Mouse (Mus musculus) ovary, postnatal 36 days (tissue): ENCODE data around the gene 4930430F08Rik.
"Not testable (repeated sequence)": the region's sequence is repeated elsewhere in the genome, so short reads cannot be mapped to it uniquely, and the experiment has no call there.

Source experiments
- DNase-seq: peaks from one replicate; pipeline ENCODE4 v3.0.0; 2022; ENCODE audit warnings: low spot score, mixed read lengths

Gene 4930430F08Rik

DNA sequence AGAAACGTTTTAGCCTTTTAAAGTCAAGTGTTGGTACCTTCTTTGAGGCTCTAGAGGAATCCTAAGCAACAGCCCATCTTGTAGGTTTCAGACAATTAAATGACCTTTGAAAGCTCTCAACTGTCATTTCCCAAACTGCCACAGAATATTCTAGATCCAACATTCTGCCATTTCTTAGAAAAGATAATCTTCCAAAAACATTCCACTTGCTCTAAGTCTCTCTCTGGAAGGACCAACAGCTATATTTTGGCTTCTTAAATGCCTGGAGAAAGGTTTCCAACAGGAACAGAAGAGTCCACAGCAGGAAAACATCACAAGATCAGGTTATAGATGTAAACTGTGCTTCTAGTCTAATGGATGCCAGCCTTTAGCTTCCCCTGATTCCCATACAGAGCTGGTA, at the start of gene 4930430F08Rik, which contains the start of gene 1700017N19Rik:
4930430F08Rik (minus strand) TSS at position 101 of the 400 bp plus-strand sequence.
1700017N19Rik (plus strand) TSS at position 162 of the 400 bp plus-strand sequence.
- no peak for DNase-seq

DNA sequence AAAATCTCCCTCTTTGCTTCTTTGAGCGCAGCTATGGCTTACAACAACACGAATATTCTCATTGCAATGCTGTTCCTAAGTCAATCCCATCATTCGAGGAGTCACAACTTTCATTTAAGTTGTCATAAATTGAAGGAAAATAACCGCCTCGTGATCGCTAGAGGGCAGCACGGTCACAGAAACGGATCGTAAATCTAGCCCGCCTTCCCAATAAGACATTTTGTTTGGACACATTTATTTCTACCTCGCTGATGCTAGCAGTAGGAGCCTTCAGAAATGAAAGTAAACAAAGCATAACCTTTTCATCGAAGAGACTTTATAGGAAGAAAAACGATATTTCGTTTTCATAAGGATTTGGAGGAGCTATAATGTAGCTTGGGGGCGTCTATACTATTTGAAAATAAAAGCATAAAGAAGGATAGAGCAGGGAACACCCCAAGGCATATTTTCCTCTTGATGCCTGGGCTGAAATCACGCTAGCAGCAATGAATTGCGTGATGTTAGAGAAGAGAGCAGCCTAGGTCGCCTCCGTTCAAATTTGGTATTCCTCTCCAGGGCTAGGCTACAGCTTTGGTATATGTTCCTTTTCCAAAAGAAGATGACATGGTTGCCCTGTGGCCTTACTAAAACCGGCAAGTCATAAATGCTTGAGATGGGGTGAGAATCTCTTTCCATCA, 39.7 kb upstream of the 4930430F08Rik start:
- peak; percentile 15 for DNase-seq

DNA sequence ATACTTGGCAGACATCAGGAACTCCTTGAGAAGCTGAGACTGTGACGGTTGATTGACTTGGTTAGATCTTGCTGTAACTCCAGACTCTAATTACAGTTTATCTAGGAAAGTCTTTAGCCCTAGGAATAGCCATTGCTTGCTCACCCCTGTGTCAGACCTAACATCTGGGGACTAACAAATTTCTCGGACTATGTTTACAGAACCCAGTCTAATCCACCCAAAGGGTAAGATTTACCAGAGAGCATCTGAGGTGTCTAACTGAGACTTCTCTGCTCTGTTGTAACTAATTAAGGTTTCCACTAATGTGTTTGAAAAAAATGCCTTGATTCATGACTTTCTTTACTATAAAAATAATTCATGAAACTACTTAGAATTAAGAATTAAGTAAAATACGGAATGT, 32.3 kb upstream of the 4930430F08Rik start:
- DNase-seq = no peak

DNA sequence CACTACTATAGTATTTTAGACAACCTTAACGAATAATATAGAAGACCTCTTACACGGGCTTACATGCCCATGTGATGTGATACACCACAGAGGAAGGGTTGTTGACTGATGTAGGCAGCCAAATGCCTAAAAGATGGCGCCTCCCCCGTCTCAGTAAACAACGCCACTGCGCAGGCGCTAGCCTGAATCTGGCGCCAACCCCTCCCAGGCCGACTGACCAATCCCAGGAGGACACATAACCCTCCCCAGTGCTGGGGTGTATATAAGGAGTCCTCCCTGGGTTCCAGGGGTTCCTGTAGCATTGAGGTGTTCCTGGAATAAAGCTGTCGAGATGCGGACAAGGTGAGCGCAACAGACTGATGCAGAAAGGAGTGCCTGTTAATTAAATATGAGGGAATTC, 29.8 kb upstream of the 4930430F08Rik start:
- no peak for DNase-seq

DNA sequence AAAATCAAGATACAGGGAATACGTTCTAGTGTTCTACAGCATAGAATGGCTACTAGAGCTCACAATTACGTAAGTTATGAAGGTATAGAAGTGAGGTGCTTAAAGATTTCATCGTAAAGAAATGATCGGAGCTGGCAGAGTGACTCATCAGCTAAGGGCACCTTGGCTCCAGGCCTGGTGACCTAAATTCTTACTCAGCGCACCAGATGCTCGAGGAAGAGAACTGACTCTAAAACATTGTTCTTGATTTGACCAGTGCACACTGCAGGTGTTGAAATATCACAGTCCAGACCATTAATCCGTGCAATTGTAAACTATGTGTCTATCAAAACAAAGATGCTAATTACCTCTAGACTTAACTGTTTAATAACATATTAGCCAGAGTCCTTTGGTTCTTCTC, 29.3 kb upstream of the 4930430F08Rik start:
- no peak for DNase-seq

DNA sequence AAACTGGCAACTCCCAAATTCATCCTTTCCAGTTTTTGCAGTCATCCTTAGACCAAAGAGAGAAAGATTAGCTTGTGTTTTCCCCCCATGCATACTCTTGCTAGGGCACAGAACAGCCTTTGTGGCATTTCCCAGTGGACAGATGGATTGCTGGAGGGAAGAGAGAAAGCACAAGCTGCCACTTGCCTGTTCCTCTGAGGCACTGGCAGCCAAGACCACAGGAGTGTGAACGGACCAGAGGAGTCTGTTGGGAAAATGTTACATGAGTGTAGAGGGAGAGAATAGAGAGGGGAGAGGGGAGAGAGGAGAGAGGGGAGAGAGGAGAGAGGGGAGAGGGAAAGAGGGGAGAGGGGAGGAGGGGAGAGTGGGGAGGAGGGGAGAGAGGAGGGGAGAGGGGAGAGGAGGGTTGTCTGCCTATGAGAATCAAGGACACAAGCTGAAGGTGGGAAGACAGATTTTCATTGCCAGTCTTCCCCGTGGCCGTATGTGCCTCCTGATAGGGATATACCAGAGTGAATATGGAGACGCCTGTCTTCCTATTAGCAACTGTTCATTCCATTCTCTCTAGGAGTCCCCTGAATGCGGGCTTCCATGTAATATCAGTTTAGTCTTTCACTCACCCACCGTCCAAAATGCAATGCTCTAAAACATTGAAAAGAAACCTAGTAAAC, 27.1 kb upstream of the 4930430F08Rik start:
- DNase-seq = no peak

DNA sequence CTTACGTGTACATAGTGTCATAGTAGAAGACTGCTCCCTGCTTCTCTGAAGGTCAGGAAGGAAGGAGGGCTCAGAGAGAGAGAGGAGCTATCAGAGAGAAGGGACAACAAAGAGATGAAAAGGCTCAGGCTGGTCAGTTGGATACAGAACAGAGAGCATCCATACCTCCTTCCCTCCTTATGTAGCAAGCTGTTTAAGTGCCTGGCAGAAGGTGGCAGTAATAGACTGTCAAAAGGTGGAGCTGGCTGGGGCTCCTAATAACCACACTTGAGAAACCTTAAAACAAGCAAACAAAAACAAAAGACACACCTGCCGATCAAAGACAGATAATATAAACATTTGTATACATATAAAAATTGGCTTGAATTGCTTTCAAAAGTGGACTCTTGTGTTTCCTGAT, 14.0 kb upstream of the 4930430F08Rik start:
- no peak for DNase-seq

DNA sequence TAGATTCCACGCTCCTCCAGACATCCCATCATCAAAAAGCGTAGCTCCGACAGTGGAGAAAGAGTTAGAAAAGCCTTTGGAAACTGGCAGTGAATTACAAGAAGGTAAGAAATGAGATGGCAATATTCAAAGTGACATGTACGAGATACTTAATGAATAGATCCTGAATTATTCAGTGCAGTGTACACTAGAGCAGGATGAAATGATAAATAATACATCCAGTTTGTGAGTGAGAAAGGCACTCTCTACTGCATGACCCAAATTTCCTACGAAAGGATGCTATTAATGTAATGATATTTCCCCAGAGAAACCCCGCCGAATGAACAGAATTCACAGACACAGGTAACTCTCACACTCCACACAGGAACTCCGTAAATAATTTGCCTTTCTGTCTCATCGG, 13.3 kb upstream of the 4930430F08Rik start:
- DNase-seq = no peak

DNA sequence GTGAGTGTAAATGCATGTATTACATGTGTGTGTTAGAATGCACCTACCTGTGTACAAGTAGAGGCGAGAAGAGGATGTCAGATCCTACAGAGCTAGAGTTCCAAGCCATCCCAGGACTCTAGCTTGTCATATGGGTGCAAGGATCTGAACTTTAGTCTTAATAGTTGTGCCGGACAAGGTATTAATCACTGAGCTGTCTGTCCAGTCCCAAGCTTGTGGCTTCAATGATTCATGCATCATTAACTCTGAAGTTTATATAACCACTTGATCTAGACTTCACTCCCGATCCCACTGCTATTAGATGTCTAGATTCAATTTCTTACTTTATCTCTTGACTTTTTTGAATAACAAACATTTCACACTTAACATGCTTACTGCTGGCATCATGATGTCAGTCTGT, 8.1 kb upstream of the 4930430F08Rik start:
- DNase-seq = no peak

DNA sequence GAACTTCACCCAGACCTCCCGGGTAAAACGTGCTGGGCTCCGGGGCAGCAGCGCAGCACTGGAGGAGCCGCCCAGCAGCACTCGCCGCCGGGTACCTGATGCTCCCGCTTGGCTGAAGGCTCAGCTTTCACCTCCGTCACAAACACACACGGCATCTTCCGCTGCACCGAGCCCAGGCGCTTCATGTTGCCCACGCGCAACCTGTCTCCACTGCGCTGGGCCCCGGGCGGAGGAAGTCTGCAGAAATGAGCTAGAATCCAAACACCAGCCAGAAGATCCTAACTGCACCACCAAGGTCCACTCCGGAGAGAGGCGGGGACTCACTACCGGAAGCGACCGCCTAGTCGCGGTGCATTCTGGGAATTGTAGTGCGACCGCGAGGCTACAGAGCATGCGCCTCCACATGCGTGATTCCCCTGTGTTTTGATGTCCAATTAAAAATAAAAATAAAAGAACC, 1.3 kb downstream of the 4930430F08Rik start:
- DNase-seq = peak; percentile 84

DNA sequence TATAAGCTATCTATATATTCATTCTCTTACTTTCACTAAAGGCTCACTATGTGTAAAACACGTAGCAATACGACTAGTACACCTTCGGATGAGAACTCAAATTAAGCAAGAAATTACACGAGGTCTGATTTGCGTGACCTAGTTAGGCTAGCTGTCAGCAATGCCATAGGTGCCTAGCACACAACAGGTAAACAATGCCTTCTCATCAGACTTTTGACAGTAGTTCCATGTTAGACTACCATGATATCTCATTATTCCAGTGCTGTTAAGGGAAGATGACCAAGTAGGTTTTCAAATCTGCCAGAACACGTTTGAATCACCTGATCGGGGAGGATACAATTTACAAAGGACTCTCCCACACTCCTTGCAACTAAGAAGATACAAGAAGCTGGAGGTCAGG, 1.7 kb downstream of the 4930430F08Rik start:
- no peak for DNase-seq

DNA sequence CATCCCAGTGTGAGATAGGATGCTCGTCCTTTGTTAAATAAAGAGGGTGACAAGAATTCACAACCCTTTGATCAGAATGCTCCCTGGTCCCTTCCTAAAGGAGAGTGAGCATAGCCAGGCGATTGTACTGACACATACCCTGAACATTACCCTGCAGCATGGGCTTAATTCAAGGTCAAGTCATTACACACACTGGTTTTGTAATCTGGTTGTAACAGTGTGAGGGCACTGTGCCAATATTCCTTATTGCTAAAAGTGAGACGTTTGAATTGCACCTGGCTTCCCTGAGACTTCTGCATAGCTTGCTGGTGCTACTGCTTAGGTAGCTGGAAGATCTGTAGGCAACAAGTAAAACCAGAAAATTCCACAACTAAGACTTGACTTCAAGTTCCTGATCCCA, 6.0 kb downstream of the 4930430F08Rik start:
- no peak for DNase-seq

DNA sequence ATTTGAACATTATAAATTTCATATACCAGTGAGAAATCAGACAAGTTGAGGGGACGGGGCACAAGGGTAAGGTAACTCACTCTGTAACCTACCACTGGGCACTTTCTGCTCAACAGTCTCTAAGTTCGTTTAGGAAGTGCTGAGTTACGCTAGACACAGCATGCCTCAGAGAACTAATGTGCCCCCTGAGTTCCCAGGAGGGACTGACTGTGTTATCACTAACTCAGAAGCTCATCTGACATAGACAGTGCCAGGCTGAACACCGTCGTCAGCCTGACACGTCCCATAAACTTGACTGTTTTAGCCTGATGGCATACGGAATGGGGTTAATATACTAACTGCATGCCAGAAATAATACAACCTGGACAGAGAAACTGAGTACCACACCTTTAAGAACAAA, 14.9 kb downstream of the 4930430F08Rik start:
- DNase-seq = no peak

DNA sequence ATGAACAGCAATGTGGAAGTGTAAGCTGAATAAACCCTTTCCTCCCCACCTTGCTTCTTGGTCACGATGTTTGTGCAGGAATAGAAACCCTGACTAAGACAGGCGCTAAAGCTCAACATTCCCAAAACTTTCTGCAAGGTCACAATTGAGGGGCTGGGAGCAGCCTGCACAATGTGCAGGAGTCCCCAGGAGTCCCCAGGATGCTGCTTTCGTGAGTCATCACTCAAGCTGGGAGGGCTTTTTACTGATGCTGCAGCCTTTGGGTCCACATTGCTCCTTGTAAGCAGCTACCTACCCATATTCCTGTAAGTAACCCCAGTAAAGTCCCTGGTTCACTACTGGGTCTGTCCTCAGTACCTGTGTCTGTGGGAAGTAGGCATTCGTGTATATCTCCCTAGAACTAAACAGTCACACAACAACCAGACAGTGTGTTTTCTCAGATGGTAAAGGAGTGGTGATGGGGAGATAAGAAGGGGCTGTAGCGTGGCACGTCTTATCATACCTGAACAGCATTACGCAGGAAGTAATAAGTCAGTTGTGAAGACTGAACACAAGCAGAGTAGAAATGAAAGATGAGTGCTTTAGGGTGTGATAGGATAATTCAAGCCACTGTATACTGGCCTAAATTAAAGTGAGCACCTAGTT, 15.6 kb downstream of the 4930430F08Rik start:
- DNase-seq = no peak

DNA sequence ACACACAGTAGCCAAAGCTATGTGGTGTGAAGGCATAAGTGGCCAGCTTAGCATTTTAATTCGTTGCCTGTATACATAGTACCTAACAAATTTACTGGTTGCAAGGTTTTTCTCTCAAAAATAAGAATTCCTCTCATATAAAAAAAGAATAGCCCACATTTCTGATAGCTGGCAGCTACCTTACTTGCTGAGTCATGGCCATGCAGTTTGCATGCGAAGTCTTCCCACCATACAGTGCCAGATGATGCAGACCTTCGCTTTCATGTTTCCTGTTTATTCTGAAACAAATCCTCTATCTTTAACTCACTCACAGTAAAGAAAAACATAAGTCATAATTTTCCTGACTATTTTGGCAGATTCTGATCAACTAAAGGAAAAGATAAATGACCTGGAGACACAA, 18.5 kb downstream of the 4930430F08Rik start:
- no peak for DNase-seq

DNA sequence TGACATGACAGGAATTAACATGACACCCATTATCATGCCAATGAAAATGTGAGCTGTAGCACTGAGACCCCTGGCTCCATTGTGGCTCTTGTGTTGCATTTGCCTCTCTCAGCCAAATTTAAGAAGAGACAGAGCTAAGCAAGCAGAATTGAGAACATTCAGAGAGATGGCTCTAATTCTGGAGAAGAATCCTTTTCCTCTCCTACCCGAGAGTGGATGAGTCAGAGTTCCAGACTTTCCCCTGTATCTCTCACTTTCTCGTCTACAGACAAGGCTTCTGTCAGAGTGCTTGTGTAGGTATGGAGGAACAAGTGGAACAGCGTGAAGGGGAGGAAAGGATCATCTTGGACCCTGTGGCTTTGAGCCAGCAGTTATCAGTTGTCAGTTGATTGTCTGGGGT, 26.1 kb downstream of the 4930430F08Rik start:
- no peak for DNase-seq

DNA sequence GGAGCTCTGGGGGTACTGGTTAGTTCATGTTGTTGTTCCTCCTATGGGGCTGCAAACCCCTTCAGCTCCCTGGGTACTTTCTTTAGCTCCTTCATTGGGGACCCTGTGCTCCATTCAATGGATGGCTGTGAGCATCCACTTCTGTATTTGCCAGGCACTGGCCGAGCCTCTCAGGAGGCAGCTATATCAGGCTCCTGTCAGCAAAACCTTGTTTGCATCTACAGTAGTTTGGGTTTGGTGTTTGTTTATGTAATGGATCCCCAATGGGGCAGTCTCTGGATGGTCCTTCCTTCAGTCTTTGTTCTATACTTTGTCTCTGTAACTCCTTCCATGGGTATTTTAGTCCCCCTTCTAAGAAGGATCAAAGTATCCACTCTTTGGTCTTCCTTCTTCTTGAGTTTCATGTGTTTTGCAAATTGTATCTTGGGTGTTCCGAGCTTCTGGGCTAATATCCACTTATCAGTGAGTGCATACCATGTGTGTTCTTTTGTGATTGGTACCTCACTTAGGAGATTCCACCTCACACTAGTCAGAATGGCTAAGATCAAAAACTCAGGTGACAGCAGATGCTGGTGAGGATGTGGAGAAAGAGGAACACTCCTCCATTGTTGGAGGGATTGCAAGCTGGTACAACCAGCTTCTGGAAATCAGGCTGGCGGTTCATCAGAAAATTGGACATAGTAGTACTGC, 29.9 kb downstream of the 4930430F08Rik start:
- DNase-seq = not testable (repeated sequence)

DNA sequence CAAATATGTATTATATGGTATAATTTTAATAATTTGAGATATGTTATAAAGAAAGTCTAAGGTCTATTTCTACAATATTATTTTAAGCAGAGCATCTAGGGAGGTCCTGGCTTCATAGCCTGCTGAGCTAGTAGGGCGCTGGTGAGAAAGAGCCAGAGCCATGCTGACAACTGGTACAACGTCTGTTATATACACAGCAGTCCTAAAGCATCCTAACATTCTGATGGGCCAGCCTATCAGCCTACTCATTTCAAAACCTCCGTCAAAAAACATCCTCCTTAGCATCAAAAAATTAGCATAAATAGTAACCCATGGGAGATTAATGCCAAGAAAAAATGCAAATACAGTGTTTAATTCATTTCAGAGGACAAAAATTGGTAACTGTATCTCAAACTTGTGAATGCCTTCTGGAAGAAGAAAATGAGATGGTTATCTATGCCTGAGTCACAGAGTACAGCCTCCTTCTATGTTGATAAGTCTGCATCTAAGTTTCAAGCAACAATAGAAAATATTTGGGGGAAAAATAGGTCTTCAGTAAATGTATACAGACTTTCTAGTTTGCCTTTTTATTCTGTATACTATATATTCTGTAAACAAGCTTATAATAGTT, 33.6 kb downstream of the 4930430F08Rik start:
- no peak for DNase-seq

DNA sequence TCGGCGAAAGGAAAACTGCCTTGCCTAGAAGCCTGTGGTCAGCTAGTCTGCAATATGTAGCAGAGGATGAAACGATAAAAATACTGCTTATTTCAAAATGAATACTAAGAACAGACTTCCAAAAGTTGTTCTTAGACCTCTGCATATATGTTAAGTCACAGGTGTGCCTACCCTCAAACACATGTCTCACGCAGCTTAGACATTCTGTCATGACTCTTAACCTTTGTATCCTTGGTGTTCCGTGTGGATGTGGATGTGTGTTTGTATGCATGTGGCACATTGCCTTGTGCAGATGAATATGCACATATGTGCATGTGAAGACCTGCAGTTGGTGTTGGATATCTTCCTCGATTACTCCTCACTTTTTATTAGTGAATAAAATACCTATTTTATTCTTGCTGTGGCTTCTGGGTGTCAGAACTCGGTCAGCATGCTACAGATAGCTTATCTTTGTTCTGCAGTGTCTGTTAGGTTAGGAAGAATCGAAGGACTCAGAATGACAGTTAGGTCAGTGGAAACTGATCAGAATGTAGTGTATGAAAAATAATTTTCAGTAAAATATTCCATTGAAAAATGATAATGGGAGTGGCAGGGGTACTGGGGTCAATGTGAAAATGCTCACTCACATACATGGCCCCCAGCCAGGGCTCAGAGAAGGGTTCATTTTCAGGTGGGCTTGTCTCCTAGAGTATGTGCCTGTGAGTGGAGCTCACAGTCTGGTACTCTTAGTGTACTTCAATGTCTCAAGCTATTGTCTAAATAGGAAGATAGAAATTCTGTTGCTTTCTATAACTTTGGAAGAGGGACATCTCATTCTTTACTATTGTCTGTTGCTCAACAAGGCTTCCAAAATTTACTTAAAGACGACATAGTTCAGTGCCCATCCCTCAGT, 65.5 kb downstream of the 4930430F08Rik start:
- DNase-seq = no peak

DNA sequence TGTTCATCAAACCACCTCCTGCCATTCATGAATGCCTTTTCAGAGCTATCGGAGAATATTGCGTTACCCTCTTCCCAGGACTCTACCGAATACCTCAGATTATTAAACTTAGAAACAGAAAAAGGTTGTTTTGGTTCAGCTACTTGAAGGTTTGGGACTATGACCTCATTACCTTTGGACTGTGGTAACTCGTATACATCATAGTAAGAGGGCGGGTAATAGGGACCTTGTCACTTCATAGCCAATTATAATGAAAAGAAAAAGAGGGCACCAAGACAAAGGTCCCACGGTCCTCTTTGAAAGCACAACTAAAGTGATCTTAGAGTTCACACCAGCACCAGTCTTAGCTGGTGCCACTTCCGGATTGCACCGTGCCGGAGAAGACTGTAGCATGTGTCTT, 67.9 kb downstream of the 4930430F08Rik start:
- no peak for DNase-seq
